Mouse (Mus musculus) thymus, adult 2 months (tissue): Measurements from ENCODE around the gene Doc2g. TPM values are rescaled to one million over a fixed set of nuclear protein-coding genes. Genes with fewer than 3 reads are reported as not detected.

Experiments
- DNase-seq: peaks from one replicate; pipeline ENCODE4 v3.0.0; 2021
- H3K27ac ChIP-seq: fragments of 200-500 bp; 2 replicates; pipeline ENCODE4 v1.5.1; 2012; ENCODE audit warnings: low read length, control low read depth; ENCODE audit not compliant: control insufficient read depth, insufficient read depth
- H3K27me3 ChIP-seq: fragments of 200-500 bp; 2 replicates; pipeline ENCODE4 v1.6.1; 2012; ENCODE audit warnings: mild to moderate bottlenecking, low read length, moderate library complexity, mixed read lengths; ENCODE audit not compliant: control insufficient read depth, insufficient read depth
- H3K36me3 ChIP-seq: fragments of 200-500 bp; 2 replicates; pipeline ENCODE4 v1.6.1; 2012; ENCODE audit warnings: mild to moderate bottlenecking, low read length, moderate library complexity; ENCODE audit not compliant: control insufficient read depth, insufficient read depth
- H3K4me1 ChIP-seq: fragments of 200-500 bp; replicated peaks from 2 replicates; pipeline ENCODE4 v1.6.1; 2012; ENCODE audit warnings: low read length; ENCODE audit not compliant: control insufficient read depth, insufficient read depth
- H3K4me3 ChIP-seq: fragments of 200-500 bp; 2 replicates; pipeline ENCODE4 v1.5.1; 2012; ENCODE audit warnings: mild to moderate bottlenecking, low read length, control low read depth, moderate library complexity; ENCODE audit not compliant: control insufficient read depth, insufficient read depth
- CTCF ChIP-seq: fragments of 200-500 bp; IDR thresholded peaks from 2 replicates; pipeline ENCODE4 v1.5.1; 2012; ENCODE audit warnings: mild to moderate bottlenecking, control low read depth, low read length, moderate library complexity, borderline replicate concordance; ENCODE audit not compliant: control insufficient read depth, poor library complexity, insufficient read depth; ENCODE audit errors: extremely low read depth
- POLR2A ChIP-seq: fragments of 200-500 bp; IDR thresholded peaks from 2 replicates; pipeline ENCODE4 v1.6.1; 2012; ENCODE audit warnings: mild to moderate bottlenecking, low read length, control low read depth, moderate library complexity; ENCODE audit not compliant: control insufficient read depth, poor library complexity, insufficient read depth; ENCODE audit errors: extremely low read depth
- WGBS: fragments of 180-500 bp; shearing (Covaris S2); methylation state at CpG from one replicate; pipeline ENCODE4 v1.1.7; 2018; 5-methylcytosine and 5-hydroxymethylcytosine counted together
- polyA plus RNA-seq: library from polyadenylated mRNA; depleted of rRNA; stranded (reverse); fragments of >200 nt; gene quantifications from 2 replicates; pipeline ENCODE4 v1.2.3, GENCODE M21; 2012

Gene Doc2g
- polyA plus RNA-seq, 1 experiment, result 51.8 TPM

- Histone ChIP-seq H3K36me3 (peaks cover 7% of the 10 kb centered on the region), H3K4me3 (peak overlapping the region; percentile 60), H3K27me3 (no peaks in the 10 kb centered on the region), H3K4me1 (peaks cover 7% of the 10 kb centered on the region), H3K27ac (no peak overlapping the region)
- WGBS, result 32% methylated on average over 9 of the region's 9 CpGs
- DNase-seq, result no peak
- TF ChIP-seq POLR2A (no peak), CTCF (no peak)
Observed at GRCm38 (mm10) chr19:4013066-4013465, 10.0 kb downstream of the Doc2g start.

- TF ChIP-seq CTCF, result no peak
- TF ChIP-seq POLR2A, result no peak
- Histone ChIP-seq H3K27me3 (no peaks in the 10 kb centered on the region), H3K36me3 (no peaks in the 10 kb centered on the region; the same call in 1 of the 2 replicates), H3K4me1 (peaks cover 10% of the 10 kb centered on the region), H3K27ac (no peak overlapping the region), H3K4me3 (no peak overlapping the region)
- no peak for DNase-seq
Observed at GRCm38 (mm10) chr19:4014802-4015201, 11.7 kb downstream of the Doc2g start.

- Histone ChIP-seq H3K27me3 (no peaks in the 10 kb centered on the region), H3K4me1 (peaks cover 10% of the 10 kb centered on the region), H3K36me3 (no peaks in the 10 kb centered on the region), H3K4me3 (no peak overlapping the region), H3K27ac (no peak overlapping the region)
- TF ChIP-seq CTCF (no peak), POLR2A (no peak)
- no peak for DNase-seq
- 97% methylated on average over 5 of the region's 5 CpGs for WGBS
Observed at GRCm38 (mm10) chr19:4015635-4016034, 12.5 kb downstream of the Doc2g start.

GRCm38 (mm10) chr19:4017921-4018587 lies 14.9 kb downstream of the Doc2g start:
- no peak overlapping the region for H3K27ac ChIP-seq
- no peak for DNase-seq
- no peak overlapping the region for H3K4me3 ChIP-seq
- TF ChIP-seq CTCF (no peak), POLR2A (no peak)
- H3K27me3 ChIP-seq, result no peaks in the 10 kb centered on the region
- peaks cover 4% of the 10 kb centered on the region for H3K4me1 ChIP-seq
- no peaks in the 10 kb centered on the region for H3K36me3 ChIP-seq
- 89% methylated on average over 10 of the region's 10 CpGs for WGBS

- H3K4me3 ChIP-seq, result no peak overlapping the region
- H3K36me3 ChIP-seq, result no peaks in the 10 kb centered on the region
- TF ChIP-seq CTCF (0 out of 2 replicates have a peak, but pooled peaks have one; percentile 32), POLR2A (no peak)
- no peaks in the 10 kb centered on the region for H3K27me3 ChIP-seq
- WGBS, result 15% methylated on average over 18 of the region's 18 CpGs
- DNase-seq, result peak; percentile 56
- H3K27ac ChIP-seq, result no peak overlapping the region
- H3K4me1 ChIP-seq, result peaks cover 3% of the 10 kb centered on the region; the same call in 1 of the 2 replicates
Observed at GRCm38 (mm10) chr19:4018743-4019583, 15.8 kb downstream of the Doc2g start.

- DNase-seq, result no peak
- TF ChIP-seq POLR2A, result no peak
- TF ChIP-seq CTCF, result no peak
- peaks cover 8% of the 10 kb centered on the region for H3K4me1 ChIP-seq
- H3K27me3 ChIP-seq, result no peaks in the 10 kb centered on the region
- no peak overlapping the region for H3K27ac ChIP-seq
- H3K4me3 ChIP-seq, result no peak overlapping the region
- H3K36me3 ChIP-seq, result no peaks in the 10 kb centered on the region
- WGBS, result 95% methylated on average over 7 of the region's 7 CpGs
Observed at GRCm38 (mm10) chr19:4023185-4023584, 20.1 kb downstream of the Doc2g start.

- no peak overlapping the region for H3K4me3 ChIP-seq
- no peak for DNase-seq
- no peaks in the 10 kb centered on the region for H3K36me3 ChIP-seq
- peaks cover 5% of the 10 kb centered on the region for H3K4me1 ChIP-seq
- no peak overlapping the region for H3K27ac ChIP-seq
- TF ChIP-seq CTCF, result no peak
- no peaks in the 10 kb centered on the region for H3K27me3 ChIP-seq
Observed at GRCm38 (mm10) chr19:4027576-4027975, 24.5 kb downstream of the Doc2g start.
